Mouse (Mus musculus) testis, adult 2 months (tissue): ENCODE measurements around the gene Gm10643. TPM values are rescaled to one million over a fixed set of nuclear protein-coding genes. Genes with fewer than 3 reads are reported as not detected.

Source experiments
- H3K27ac ChIP-seq: fragments of 200-500 bp; 2 replicates; pipeline ENCODE4 v1.5.1; 2012; ENCODE audit warnings: low read depth, low read length; ENCODE audit not compliant: control insufficient read depth, insufficient read depth
- H3K27me3 ChIP-seq: fragments of 200-500 bp; 2 replicates; pipeline ENCODE4 v1.6.1; 2012; ENCODE audit warnings: mild to moderate bottlenecking, low read length, moderate library complexity; ENCODE audit not compliant: control insufficient read depth, insufficient read depth
- H3K36me3 ChIP-seq: fragments of 200-500 bp; 2 replicates; pipeline ENCODE4 v1.6.1; 2012; ENCODE audit warnings: mild to moderate bottlenecking, low read length; ENCODE audit not compliant: control insufficient read depth, insufficient read depth
- H3K4me1 ChIP-seq: fragments of 200-500 bp; 2 replicates; pipeline ENCODE4 v1.6.1; 2012; ENCODE audit warnings: low read length; ENCODE audit not compliant: control insufficient read depth, insufficient read depth
- H3K4me3 ChIP-seq: fragments of 200-500 bp; 2 replicates; pipeline ENCODE4 v1.5.1; 2012; ENCODE audit warnings: low read depth, mild to moderate bottlenecking, low read length, moderate library complexity, mixed read lengths; ENCODE audit not compliant: control insufficient read depth
- CTCF ChIP-seq: fragments of 200-500 bp; IDR thresholded peaks from 2 replicates; pipeline ENCODE4 v1.5.1; 2012; ENCODE audit warnings: low read depth, mild to moderate bottlenecking, inconsistent platforms, low read length, moderate library complexity; ENCODE audit not compliant: control insufficient read depth, insufficient read depth, insufficient replicate concordance
- POLR2A ChIP-seq: fragments of 200-500 bp; IDR thresholded peaks from 2 replicates; pipeline ENCODE4 v1.6.1; 2012; ENCODE audit warnings: low read depth, mild to moderate bottlenecking, inconsistent platforms, low read length, moderate library complexity; ENCODE audit not compliant: control insufficient read depth
- polyA plus RNA-seq: library from polyadenylated mRNA; depleted of rRNA; stranded (reverse); fragments of >200 nt; gene quantifications from 2 replicates; pipeline ENCODE4 v1.2.3, GENCODE M21; 2012; rRNA removed

The Gm10643 gene
- polyA plus RNA-seq, 1 experiment, result 6.3 TPM

- TF ChIP-seq CTCF, result no peak
- no peak for TF ChIP-seq POLR2A
- Histone ChIP-seq H3K4me1 (peaks cover 6% of the 10 kb centered on the region), H3K27me3 (no peaks in the 10 kb centered on the region), H3K36me3 (no peaks in the 10 kb centered on the region), H3K27ac (no peak overlapping the region), H3K4me3 (no peak overlapping the region)
These were observed 45.2 kb downstream of the Gm10643 start for GRCm38 (mm10) chr8:84019738-84020137.

DNA sequence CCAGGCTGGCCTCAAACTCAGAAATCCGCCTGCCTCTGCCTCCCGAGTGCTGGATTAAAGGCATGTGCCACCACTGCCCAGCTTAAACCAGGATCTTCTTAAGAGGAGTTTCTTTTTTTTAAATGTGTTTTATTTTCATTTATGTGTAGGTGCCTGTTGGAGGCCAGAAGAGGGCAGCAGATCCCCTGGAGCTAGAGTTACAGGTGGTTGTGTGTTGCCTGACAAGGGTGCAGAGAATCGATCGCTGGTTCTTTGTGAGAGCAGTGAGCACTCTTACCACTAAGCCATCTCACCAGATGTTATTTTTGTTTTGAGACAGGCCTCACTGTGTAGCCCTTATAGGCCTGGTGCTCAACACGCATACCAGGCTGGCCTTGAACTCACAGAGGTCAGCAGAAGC, 49.1 kb downstream of the Gm10643 start:
- Histone ChIP-seq H3K27me3 (no peaks in the 10 kb centered on the region), H3K27ac (no peak overlapping the region), H3K4me3 (no peak overlapping the region), H3K36me3 (no peaks in the 10 kb centered on the region), H3K4me1 (peaks cover 19% of the 10 kb centered on the region)
- no peak for TF ChIP-seq POLR2A

Other genes with a start within 250 kb of the Gm10643 start
- 54.3 and 64.0 TPM in 2 replicates for gene Adgrl1, start 165.0 kb downstream of the Gm10643 start, polyA plus RNA-seq
- 14.9 and 15.2 TPM in 2 replicates for gene Gm10644, start 109.9 kb downstream of the Gm10643 start, polyA plus RNA-seq
- 65.0 and 73.8 TPM in 2 replicates for gene Asf1b, start 109.6 kb downstream of the Gm10643 start, polyA plus RNA-seq
- 101 and 103 TPM in 2 replicates for gene Prkaca, start 92.1 kb downstream of the Gm10643 start, polyA plus RNA-seq
- gene Samd1, start 67.5 kb downstream of the Gm10643 start, polyA plus RNA-seq, result 13.7 and 15.3 TPM in 2 replicates
- gene 1700067K01Rik, start 63.6 kb downstream of the Gm10643 start, polyA plus RNA-seq, result 38.1 and 43.2 TPM in 2 replicates
- 10.9 and 15.1 TPM in 2 replicates for gene 2210011C24Rik, start 53.0 kb downstream of the Gm10643 start, polyA plus RNA-seq
- 1.2 and 1.9 TPM in 2 replicates for gene Palm3, start 43.7 kb downstream of the Gm10643 start, polyA plus RNA-seq
- gene Il27ra, start 22.5 kb downstream of the Gm10643 start, polyA plus RNA-seq, result 0.08 and 0.12 TPM in 2 replicates
- 0.84 TPM in 1 of 2 replicates, not detected in the other for gene Rln3, start 20.1 kb downstream of the Gm10643 start, polyA plus RNA-seq
- gene Rfx1, start 1.7 kb upstream of the Gm10643 start, polyA plus RNA-seq, result 83.0 and 89.5 TPM in 2 replicates
- 210 and 216 TPM in 2 replicates for gene Dcaf15, start 39.6 kb upstream of the Gm10643 start, polyA plus RNA-seq
- gene Podnl1, start 60.9 kb upstream of the Gm10643 start, polyA plus RNA-seq, result 0.07 and 0.14 TPM in 2 replicates
- gene Cc2d1a, start 82.8 kb upstream of the Gm10643 start, polyA plus RNA-seq, result 30.9 and 38.6 TPM in 2 replicates
- 57.2 and 65.0 TPM in 2 replicates for gene 4930432K21Rik, start 82.9 kb upstream of the Gm10643 start, polyA plus RNA-seq
- 1.6 and 2.4 TPM in 2 replicates for gene Nanos3, start 120.1 kb upstream of the Gm10643 start, polyA plus RNA-seq
- gene Zswim4, start 171.9 kb upstream of the Gm10643 start, polyA plus RNA-seq, result 16.9 and 17.4 TPM in 2 replicates
- gene D8Ertd738e, start 184.6 kb upstream of the Gm10643 start, polyA plus RNA-seq, result 104 and 116 TPM in 2 replicates
- gene Mri1, start 192.2 kb upstream of the Gm10643 start, polyA plus RNA-seq, result 7.5 and 12.1 TPM in 2 replicates
- 53.5 and 74.1 TPM in 2 replicates for gene Ccdc130, start 205.2 kb upstream of the Gm10643 start, polyA plus RNA-seq